Mouse (Mus musculus) G1E (cell line): ENCODE measurements around the gene Tbc1d10a.

Source experiments
- CTCF ChIP-seq: IDR thresholded peaks from 2 replicates; pipeline ENCODE4 v1.5.1; 2012; ENCODE audit warnings: low read depth, low read length, inconsistent platforms, mixed read lengths
- GATA1 ChIP-seq: IDR thresholded peaks from 2 replicates; pipeline ENCODE4 v1.6.1; 2012; ENCODE audit warnings: borderline replicate concordance, low read length, inconsistent platforms, mixed read lengths
- POLR2AphosphoS5 ChIP-seq: IDR thresholded peaks from 2 replicates; pipeline ENCODE4 v1.6.1; 2012; ENCODE audit warnings: low read depth, low read length, inconsistent platforms; ENCODE audit not compliant: insufficient replicate concordance
- TAL1 ChIP-seq: conservative IDR thresholded peaks from 2 replicates; pipeline ENCODE4 v1.6.1; 2012; ENCODE audit warnings: low read depth, low read length, inconsistent platforms, mixed read lengths

- TF ChIP-seq CTCF (no peak), GATA1 (no peak), POLR2AphosphoS5 (no peak), TAL1 (no peak)
These were observed at the start of gene Tbc1d10a for GRCm38 (mm10) chr11:4186486-4187317.
